Mouse (Mus musculus): Measurements from ENCODE around the gene Gtse1. TPM values are rescaled to one million over a fixed set of nuclear protein-coding genes. Genes with fewer than 3 reads are reported as not detected.

Gtse1 gene
- polyA plus RNA-seq, 1 experiment from 2014 or later: 5.0 TPM

GRCm38 (mm10) chr15:85879498-85879895, 20.0 kb downstream of the Gtse1 start:
- Histone ChIP-seq H3K9me3 (no peaks in the 10 kb centered on the region), H3K36me3 (peaks cover 34% of the 10 kb centered on the region), H3K9ac (peak overlapping the region; percentile 89), H3K4me2 (peak overlapping the region; percentile 91), H3K27me3 (no peaks in the 10 kb centered on the region), H3K4me1 (replicated peaks) (peaks cover 26% of the 10 kb centered on the region), H3K27ac (replicated peaks) (peak overlapping the region; percentile 90), H3K4me3 (peak overlapping the region; percentile 75)
- peak; percentile 12; the same call in 1 of the 2 replicates for ATAC-seq (ENCODE audit: low read depth)
- 1% methylated on average over 18 of the region's 18 CpGs for WGBS

GRCm38 (mm10) chr15:85885606-85886005, 26.1 kb downstream of the Gtse1 start:
- Histone ChIP-seq H3K9ac (no peak overlapping the region), H3K36me3 (peaks cover 71% of the 10 kb centered on the region), H3K4me1 (replicated peaks) (peaks cover 4% of the 10 kb centered on the region), H3K4me2 (no peak overlapping the region), H3K27me3 (no peaks in the 10 kb centered on the region), H3K9me3 (no peaks in the 10 kb centered on the region), H3K27ac (replicated peaks) (no peak overlapping the region), H3K4me3 (no peak overlapping the region)
- WGBS: 86% methylated on average over 5 of the region's 5 CpGs
- no peak for ATAC-seq (ENCODE audit: low read depth)

GRCm38 (mm10) chr15:85889235-85889634, 29.7 kb downstream of the Gtse1 start:
- no peak overlapping the region for H3K27ac ChIP-seq (replicated peaks)
- peaks cover 28% of the 10 kb centered on the region for H3K4me1 ChIP-seq (replicated peaks)
- no peak overlapping the region for H3K9ac ChIP-seq
- no peaks in the 10 kb centered on the region for H3K27me3 ChIP-seq
- 94% methylated on average over 4 of the region's 4 CpGs for WGBS
- H3K36me3 ChIP-seq: peaks cover 80% of the 10 kb centered on the region
- no peak overlapping the region for H3K4me3 ChIP-seq
- H3K4me2 ChIP-seq: no peak overlapping the region
- ATAC-seq (ENCODE audit: low read depth): no peak
- no peaks in the 10 kb centered on the region for H3K9me3 ChIP-seq

- no peaks in the 10 kb centered on the region for H3K9me3 ChIP-seq
- WGBS: 24% methylated on average over 10 of the region's 10 CpGs
- H3K4me2 ChIP-seq: no peak overlapping the region
- peaks cover 31% of the 10 kb centered on the region for H3K4me1 ChIP-seq (replicated peaks)
- peak overlapping the region; percentile 88 for H3K27ac ChIP-seq (replicated peaks)
- H3K27me3 ChIP-seq: no peaks in the 10 kb centered on the region
- H3K36me3 ChIP-seq: peaks cover 79% of the 10 kb centered on the region
- ATAC-seq (ENCODE audit: low read depth): peak; percentile 48; the same call in 1 of the 2 replicates
- H3K9ac ChIP-seq: no peak overlapping the region
- H3K4me3 ChIP-seq: no peak overlapping the region
Measured at GRCm38 (mm10) chr15:85891971-85892370, 32.4 kb downstream of the Gtse1 start.

- H3K27me3 ChIP-seq: no peaks in the 10 kb centered on the region
- H3K4me1 ChIP-seq (replicated peaks): peaks cover 31% of the 10 kb centered on the region
- ATAC-seq (ENCODE audit: low read depth): peak; percentile 88
- H3K9ac ChIP-seq: peak overlapping the region; percentile 50
- no peak overlapping the region for H3K4me3 ChIP-seq
- H3K9me3 ChIP-seq: no peaks in the 10 kb centered on the region
- H3K36me3 ChIP-seq: peaks cover 85% of the 10 kb centered on the region
- 12% methylated on average over 13 of the region's 13 CpGs for WGBS
- peak overlapping the region; percentile 20 for H3K4me2 ChIP-seq
- H3K27ac ChIP-seq (replicated peaks): peak overlapping the region; percentile 88
Measured at GRCm38 (mm10) chr15:85892498-85893118, 33.1 kb downstream of the Gtse1 start.

- 89% methylated on average over 7 of the region's 7 CpGs for WGBS
Measured at GRCm38 (mm10) chr15:85893871-85894270, 34.3 kb downstream of the Gtse1 start.

GRCm38 (mm10) chr15:85896284-85896683, 36.7 kb downstream of the Gtse1 start:
- peaks cover 86% of the 10 kb centered on the region for H3K36me3 ChIP-seq
- H3K9me3 ChIP-seq: no peaks in the 10 kb centered on the region
- H3K27ac ChIP-seq (replicated peaks): no peak overlapping the region
- H3K4me3 ChIP-seq: no peak overlapping the region
- H3K27me3 ChIP-seq: no peaks in the 10 kb centered on the region
- ATAC-seq (ENCODE audit: low read depth): no peak
- H3K4me2 ChIP-seq: no peak overlapping the region
- 16% methylated on average over 8 of the region's 8 CpGs for WGBS
- no peak overlapping the region for H3K9ac ChIP-seq
- H3K4me1 ChIP-seq (replicated peaks): peaks cover 38% of the 10 kb centered on the region

More at GRCm38 (mm10) chr15:85893871-85894270, 34.3 kb downstream of the Gtse1 start:
- Histone ChIP-seq H3K27me3 (no peaks in the 10 kb centered on the region), H3K9ac (no peak overlapping the region), H3K4me3 (no peak overlapping the region), H3K4me2 (no peak overlapping the region), H3K36me3 (peaks cover 87% of the 10 kb centered on the region), H3K9me3 (no peaks in the 10 kb centered on the region), H3K4me1 (replicated peaks) (peaks cover 31% of the 10 kb centered on the region), H3K27ac (replicated peaks) (peak overlapping the region; percentile 88)
- ATAC-seq (ENCODE audit: low read depth): no peak

- no peaks in the 10 kb centered on the region for H3K27me3 ChIP-seq
- H3K36me3 ChIP-seq: peaks cover 88% of the 10 kb centered on the region
- no peaks in the 10 kb centered on the region for H3K9me3 ChIP-seq
- H3K27ac ChIP-seq (replicated peaks): no peak overlapping the region
- no peak for ATAC-seq (ENCODE audit: low read depth)
- H3K4me1 ChIP-seq (replicated peaks): peaks cover 30% of the 10 kb centered on the region
- no peak overlapping the region for H3K4me3 ChIP-seq
- no peak overlapping the region for H3K4me2 ChIP-seq
- H3K9ac ChIP-seq: 0 out of 2 replicates have a peak overlapping the region, but pooled peaks have one; percentile 22
- WGBS: 79% methylated on average over 10 of the region's 10 CpGs
Measured at GRCm38 (mm10) chr15:85897113-85897512, 37.6 kb downstream of the Gtse1 start.

- Histone ChIP-seq H3K27me3 (no peaks in the 10 kb centered on the region), H3K9me3 (no peaks in the 10 kb centered on the region), H3K9ac (no peak overlapping the region), H3K27ac (replicated peaks) (0 out of 2 replicates have a peak overlapping the region, but pooled peaks have one; percentile 3), H3K36me3 (peaks cover 70% of the 10 kb centered on the region), H3K4me1 (replicated peaks) (peaks cover 8% of the 10 kb centered on the region), H3K4me3 (no peak overlapping the region), H3K4me2 (no peak overlapping the region)
- WGBS: 49% methylated on average over 6 of the region's 6 CpGs
- no peak for ATAC-seq (ENCODE audit: low read depth)
Measured at GRCm38 (mm10) chr15:85899396-85899795, 39.9 kb downstream of the Gtse1 start.

GRCm38 (mm10) chr15:85900318-85900717, 40.8 kb downstream of the Gtse1 start:
- H3K27me3 ChIP-seq: no peaks in the 10 kb centered on the region
- ATAC-seq (ENCODE audit: low read depth): no peak
- peaks cover 6% of the 10 kb centered on the region; the same call in 1 of the 2 replicates for H3K4me1 ChIP-seq (replicated peaks)
- H3K27ac ChIP-seq (replicated peaks): 0 out of 2 replicates have a peak overlapping the region, but pooled peaks have one; percentile 3
- H3K9me3 ChIP-seq: no peaks in the 10 kb centered on the region
- no peak overlapping the region for H3K9ac ChIP-seq
- no peak overlapping the region for H3K4me2 ChIP-seq
- WGBS: 85% methylated on average over 8 of the region's 8 CpGs
- H3K36me3 ChIP-seq: peaks cover 60% of the 10 kb centered on the region
- no peak overlapping the region for H3K4me3 ChIP-seq

GRCm38 (mm10) chr15:85900801-85901200, 41.3 kb downstream of the Gtse1 start:
- H3K4me1 ChIP-seq (replicated peaks): peaks cover 6% of the 10 kb centered on the region; the same call in 1 of the 2 replicates
- no peaks in the 10 kb centered on the region for H3K27me3 ChIP-seq
- 91% methylated on average over 12 of the region's 12 CpGs for WGBS
- no peak overlapping the region for H3K27ac ChIP-seq (replicated peaks)
- no peak overlapping the region for H3K9ac ChIP-seq
- H3K9me3 ChIP-seq: no peaks in the 10 kb centered on the region
- no peak overlapping the region for H3K4me2 ChIP-seq
- no peak for ATAC-seq (ENCODE audit: low read depth)
- H3K36me3 ChIP-seq: peaks cover 56% of the 10 kb centered on the region
- H3K4me3 ChIP-seq: no peak overlapping the region

- Histone ChIP-seq H3K9me3 (no peaks in the 10 kb centered on the region), H3K36me3 (peaks cover 41% of the 10 kb centered on the region), H3K4me3 (no peak overlapping the region), H3K27me3 (no peaks in the 10 kb centered on the region), H3K4me2 (no peak overlapping the region), H3K4me1 (replicated peaks) (peaks cover 6% of the 10 kb centered on the region; the same call in 1 of the 2 replicates), H3K27ac (replicated peaks) (no peak overlapping the region), H3K9ac (no peak overlapping the region)
- no peak for ATAC-seq (ENCODE audit: low read depth)
- 89% methylated on average over 10 of the region's 10 CpGs for WGBS
Measured at GRCm38 (mm10) chr15:85902505-85902904, 43.0 kb downstream of the Gtse1 start.

Measured in neural tube, embryonic 13.5 days (tissue).